Mouse (Mus musculus) midbrain, embryonic 15.5 days (tissue): ENCODE results near the gene Ptpn1. TPM values are rescaled to one million over a fixed set of nuclear protein-coding genes. Genes with fewer than 3 reads are reported as not detected.

Experiments used
- ATAC-seq: fragments of 200-750 bp; cut with Nextera tagmentation; replicated peaks from 2 replicates; pipeline ENCODE4 v1.8.0; 2017; ENCODE audit warnings: moderate TSS enrichment
- H3K27ac ChIP-seq: fragments of 300-500 bp; sonication (generic); 2 replicates; pipeline ENCODE4 v1.5.1; 2015; ENCODE audit warnings: mild to moderate bottlenecking, inconsistent platforms
- H3K27me3 ChIP-seq: fragments of 300-500 bp; sonication (generic); replicated peaks from 2 replicates; pipeline ENCODE4 v1.6.1; 2015; ENCODE audit warnings: inconsistent platforms
- H3K36me3 ChIP-seq: fragments of 300-500 bp; sonication (generic); replicated peaks from 2 replicates; pipeline ENCODE4 v1.6.1; 2015; ENCODE audit warnings: inconsistent platforms
- H3K4me1 ChIP-seq: fragments of 300-500 bp; sonication (generic); 2 replicates; pipeline ENCODE4 v1.6.1; 2015; ENCODE audit warnings: inconsistent platforms
- H3K4me2 ChIP-seq: fragments of 300-500 bp; sonication (generic); 2 replicates; pipeline ENCODE4 v1.6.1; 2015; ENCODE audit warnings: inconsistent platforms, mild to moderate bottlenecking, moderate library complexity
- H3K4me3 ChIP-seq: fragments of 300-500 bp; sonication (generic); 2 replicates; pipeline ENCODE4 v1.5.1; 2015; ENCODE audit warnings: mild to moderate bottlenecking, inconsistent platforms
- H3K9ac ChIP-seq: fragments of 300-500 bp; sonication (generic); 2 replicates; pipeline ENCODE4 v1.6.1; 2015; ENCODE audit warnings: mild to moderate bottlenecking, inconsistent platforms
- H3K9me3 ChIP-seq: fragments of 300-500 bp; sonication (generic); 2 replicates; pipeline ENCODE4 v1.6.1; 2016; ENCODE audit warnings: inconsistent platforms
- WGBS: fragments of 180-500 bp; shearing (Covaris S2); methylation state at CpG from one replicate; pipeline ENCODE4 v1.1.7; 2015; ENCODE audit warnings: mixed read lengths; 5-methylcytosine and 5-hydroxymethylcytosine counted together
- polyA plus RNA-seq: library from polyadenylated mRNA; unstranded; fragments of >200 nt; fragmentation: Nextera tagmentation; extraction: Ambion mirVana; gene quantifications from 2 replicates; pipeline ENCODE4 v1.2.1, GENCODE M21; 2015

Ptpn1 gene
- polyA plus RNA-seq, 1 experiment from 2014 or later: 74.5 TPM

DNA sequence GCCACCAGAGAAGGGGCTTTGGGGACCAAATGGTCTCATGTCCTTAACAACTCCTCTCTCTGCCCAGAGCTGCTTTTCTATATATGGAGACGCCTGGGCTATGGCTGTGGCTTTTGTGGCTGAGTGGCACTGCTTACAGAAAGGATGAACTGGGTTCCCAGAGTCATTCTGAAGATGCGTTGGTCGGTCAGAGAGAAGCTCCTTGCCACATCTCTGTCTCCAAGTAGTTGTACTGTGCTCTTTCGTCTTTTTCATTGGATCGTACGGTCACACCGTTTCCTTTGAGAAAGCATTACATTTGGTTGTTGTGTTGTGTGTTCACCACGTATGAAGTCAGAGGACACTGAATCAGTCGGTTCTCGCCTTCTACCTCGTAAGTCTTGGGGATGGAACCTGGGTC lies 8.8 kb downstream of the Ptpn1 start:
- H3K36me3 ChIP-seq: no peaks in the 10 kb centered on the region
- H3K27me3 ChIP-seq: no peaks in the 10 kb centered on the region
- no peak overlapping the region for H3K9ac ChIP-seq
- no peak for ATAC-seq
- WGBS: 92% methylated on average over 11 of the region's 11 CpGs
- H3K27ac ChIP-seq: no peak overlapping the region
- H3K4me3 ChIP-seq: no peak overlapping the region
- H3K4me1 ChIP-seq: peaks cover 74% of the 10 kb centered on the region
- no peak overlapping the region for H3K4me2 ChIP-seq
- H3K9me3 ChIP-seq: no peaks in the 10 kb centered on the region

DNA sequence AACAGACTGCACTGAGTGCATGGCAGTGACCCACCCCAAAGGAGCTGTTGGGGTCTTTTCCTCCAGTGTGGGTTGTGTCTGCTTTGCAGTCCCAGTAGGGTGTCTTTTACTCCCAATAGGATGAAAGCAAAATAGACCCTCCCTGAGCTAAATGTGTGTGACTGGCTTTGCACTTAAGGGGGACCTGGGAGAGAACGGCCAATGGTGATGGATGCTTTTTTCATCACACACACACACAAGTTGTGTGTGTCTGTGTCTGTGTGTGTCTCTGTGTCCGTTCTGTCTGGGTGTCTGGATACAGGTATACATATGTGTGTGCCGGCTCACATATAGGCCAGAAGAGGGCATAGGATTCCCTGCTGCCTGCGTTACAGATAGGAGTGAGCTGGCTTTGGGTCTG lies 9.5 kb downstream of the Ptpn1 start:
- Histone ChIP-seq H3K9ac (no peak overlapping the region), H3K27ac (peak overlapping the region; percentile 12; the same call in 1 of the 2 replicates), H3K4me3 (no peak overlapping the region), H3K4me2 (no peak overlapping the region), H3K9me3 (no peaks in the 10 kb centered on the region), H3K4me1 (peaks cover 71% of the 10 kb centered on the region), H3K36me3 (no peaks in the 10 kb centered on the region), H3K27me3 (no peaks in the 10 kb centered on the region)
- WGBS: 48% methylated on average over 4 of the region's 4 CpGs
- ATAC-seq: no peak

DNA sequence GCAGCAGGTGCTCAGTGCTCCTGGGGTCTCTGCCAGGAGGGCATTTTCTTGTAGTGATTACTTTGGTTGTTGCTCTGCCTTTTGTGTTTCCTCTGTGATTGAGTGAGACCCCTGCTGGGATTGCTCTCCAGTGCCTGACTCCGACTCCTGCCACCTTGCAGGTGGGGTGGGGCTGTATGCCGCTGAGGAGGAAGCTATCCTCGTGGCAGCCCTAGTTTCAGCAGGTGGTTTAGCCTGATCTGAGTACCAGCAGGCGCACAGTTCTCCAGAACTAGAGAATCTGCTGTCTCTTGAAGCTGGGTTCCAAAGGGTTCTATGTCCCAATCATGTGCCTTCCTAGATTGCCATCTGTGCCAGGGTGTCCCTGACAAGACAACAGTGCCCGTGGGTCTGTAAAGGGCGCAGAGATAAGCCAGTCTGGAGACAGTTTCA lies 9.9 kb downstream of the Ptpn1 start:
- no peaks in the 10 kb centered on the region for H3K36me3 ChIP-seq
- H3K9ac ChIP-seq: no peak overlapping the region
- H3K4me3 ChIP-seq: no peak overlapping the region
- WGBS: 39% methylated on average over 6 of the region's 6 CpGs
- peak overlapping the region; percentile 12 for H3K27ac ChIP-seq
- no peaks in the 10 kb centered on the region for H3K9me3 ChIP-seq
- no peak overlapping the region; the same call in 1 of the 2 replicates for H3K4me2 ChIP-seq
- 0 out of 2 replicates have a peak, but pooled peaks have one; percentile 4 for ATAC-seq
- no peaks in the 10 kb centered on the region for H3K27me3 ChIP-seq
- peaks cover 66% of the 10 kb centered on the region for H3K4me1 ChIP-seq

DNA sequence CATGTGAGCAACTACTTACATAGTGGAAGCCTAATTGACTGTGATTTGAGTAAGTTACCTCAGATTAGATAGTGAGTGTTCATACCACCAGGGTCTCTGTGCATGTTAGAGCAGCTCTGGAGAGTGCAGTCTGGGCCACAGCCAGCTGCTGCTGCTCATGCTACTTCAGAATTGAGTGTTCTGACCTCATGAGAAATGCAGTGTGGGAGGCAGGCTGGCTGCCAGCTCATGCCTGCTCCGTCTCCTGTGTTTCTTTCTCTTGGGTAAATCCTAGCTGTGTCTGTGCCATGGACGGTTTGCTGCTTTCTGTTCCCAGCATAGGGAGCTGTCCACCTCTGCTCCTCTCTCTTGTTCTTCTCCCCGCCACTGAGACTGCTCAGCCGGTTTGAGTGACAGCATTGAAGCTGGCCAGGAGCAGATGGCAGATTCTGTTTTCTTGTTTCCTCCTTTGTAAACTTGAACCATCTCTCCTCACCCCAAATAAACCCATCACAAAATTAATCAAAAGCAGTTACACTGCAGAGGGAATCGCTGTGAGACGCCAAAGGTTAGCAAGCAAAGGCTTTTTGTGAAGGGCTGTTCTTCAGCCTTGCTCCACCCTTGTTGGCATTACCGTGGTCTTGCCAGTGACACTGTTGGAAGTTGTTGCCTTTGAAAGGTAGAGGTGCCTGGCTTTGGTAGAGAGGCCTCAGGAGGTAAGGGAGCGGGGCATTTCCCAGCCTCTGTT lies 10.5 kb downstream of the Ptpn1 start:
- Histone ChIP-seq H3K9ac (no peak overlapping the region), H3K27me3 (no peaks in the 10 kb centered on the region), H3K36me3 (no peaks in the 10 kb centered on the region), H3K4me1 (peaks cover 62% of the 10 kb centered on the region), H3K4me2 (no peak overlapping the region; the same call in 1 of the 2 replicates), H3K27ac (peak overlapping the region; percentile 12), H3K4me3 (no peak overlapping the region), H3K9me3 (no peaks in the 10 kb centered on the region)
- ATAC-seq: peak; percentile 48
- WGBS: 21% methylated on average over 8 of the region's 8 CpGs

DNA sequence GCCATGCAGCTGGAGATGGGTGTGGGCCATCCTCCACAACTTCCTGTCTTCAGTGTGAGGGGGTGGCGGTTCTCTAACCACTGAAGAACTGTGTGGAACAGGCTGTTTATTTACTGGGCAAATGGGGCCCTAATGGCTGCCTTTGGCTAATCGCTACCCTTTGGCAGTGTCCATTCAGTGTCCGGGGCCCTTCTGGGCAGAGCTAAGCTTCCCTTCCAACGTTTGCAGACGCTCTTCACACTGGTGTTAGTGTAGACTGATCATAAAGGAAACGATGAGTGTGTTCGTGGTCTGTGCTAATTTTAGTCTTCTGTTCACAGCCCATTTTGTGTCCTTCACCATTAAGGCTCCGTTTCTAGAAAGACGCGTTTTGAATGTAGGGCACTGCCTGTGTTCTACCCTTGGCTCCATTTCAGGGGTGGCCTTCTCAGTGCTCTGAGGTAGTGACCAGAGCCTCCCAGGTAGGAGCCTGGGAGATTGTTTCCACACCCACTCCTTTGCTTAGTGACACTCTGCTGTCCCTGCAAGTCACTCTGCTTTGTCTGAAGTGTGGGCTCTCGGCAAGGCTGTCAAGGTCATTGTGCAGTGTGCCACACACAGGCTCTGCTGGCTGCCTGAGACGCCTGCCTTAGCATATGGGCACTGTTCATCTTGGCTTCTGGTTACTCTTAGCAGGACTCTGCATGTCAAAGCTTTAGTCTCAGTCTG lies 11.2 kb downstream of the Ptpn1 start:
- Histone ChIP-seq H3K27me3 (no peaks in the 10 kb centered on the region), H3K9me3 (no peaks in the 10 kb centered on the region), H3K27ac (peak overlapping the region; percentile 12), H3K4me1 (peaks cover 67% of the 10 kb centered on the region), H3K36me3 (no peaks in the 10 kb centered on the region), H3K9ac (no peak overlapping the region), H3K4me2 (no peak overlapping the region), H3K4me3 (no peak overlapping the region)
- WGBS: 73% methylated on average over 12 of the region's 12 CpGs
- no peak for ATAC-seq

DNA sequence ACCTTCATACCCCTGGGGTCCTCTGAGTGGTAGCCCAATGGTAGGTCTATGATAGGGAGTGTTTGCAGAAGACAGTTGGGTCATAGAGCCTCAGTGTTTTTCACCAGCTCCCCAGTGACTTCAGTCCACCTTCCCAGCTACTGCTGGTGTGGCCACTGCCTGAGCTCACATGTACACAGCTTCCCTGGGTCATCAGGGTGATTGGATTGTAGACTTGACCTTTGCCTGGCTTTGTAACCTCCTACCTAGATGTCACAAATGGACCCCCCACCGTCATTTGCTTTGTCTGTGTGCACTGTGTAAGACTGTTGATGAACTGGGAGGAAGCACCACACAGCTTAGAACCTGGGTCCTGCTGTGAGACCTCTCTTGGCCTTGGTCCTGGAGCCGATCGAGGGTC lies 12.3 kb downstream of the Ptpn1 start:
- no peaks in the 10 kb centered on the region for H3K27me3 ChIP-seq
- ATAC-seq: no peak
- H3K9me3 ChIP-seq: no peaks in the 10 kb centered on the region
- no peak overlapping the region for H3K27ac ChIP-seq
- WGBS: 78% methylated on average over 3 of the region's 3 CpGs
- H3K4me2 ChIP-seq: no peak overlapping the region
- peaks cover 74% of the 10 kb centered on the region for H3K4me1 ChIP-seq
- no peaks in the 10 kb centered on the region for H3K36me3 ChIP-seq
- H3K9ac ChIP-seq: no peak overlapping the region
- H3K4me3 ChIP-seq: no peak overlapping the region

DNA sequence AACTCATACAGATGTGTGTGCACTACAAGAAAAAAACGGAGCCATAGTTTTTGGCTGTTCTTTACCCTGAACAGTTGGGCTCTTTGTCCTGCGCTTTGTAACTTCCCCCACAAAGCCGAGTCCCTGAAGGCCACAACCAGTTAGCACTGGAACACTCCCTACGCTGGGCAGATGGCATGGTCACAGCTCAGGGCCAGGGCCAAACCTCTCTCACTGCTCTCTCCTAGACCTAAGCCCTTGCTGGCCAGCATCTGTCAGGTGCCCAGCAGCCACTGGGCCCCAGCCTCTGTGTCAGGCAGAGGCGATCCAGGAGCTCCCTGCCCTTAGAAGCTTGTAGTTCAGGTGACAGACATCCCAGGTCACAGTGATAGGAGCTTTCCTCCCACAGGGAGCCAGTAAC lies 13.6 kb downstream of the Ptpn1 start:
- no peak overlapping the region for H3K4me2 ChIP-seq
- 73% methylated on average over 5 of the region's 5 CpGs for WGBS
- no peaks in the 10 kb centered on the region for H3K27me3 ChIP-seq
- ATAC-seq: no peak
- no peaks in the 10 kb centered on the region for H3K9me3 ChIP-seq
- H3K4me3 ChIP-seq: no peak overlapping the region
- peaks cover 69% of the 10 kb centered on the region for H3K4me1 ChIP-seq
- H3K36me3 ChIP-seq: no peaks in the 10 kb centered on the region
- no peak overlapping the region for H3K27ac ChIP-seq
- H3K9ac ChIP-seq: no peak overlapping the region

DNA sequence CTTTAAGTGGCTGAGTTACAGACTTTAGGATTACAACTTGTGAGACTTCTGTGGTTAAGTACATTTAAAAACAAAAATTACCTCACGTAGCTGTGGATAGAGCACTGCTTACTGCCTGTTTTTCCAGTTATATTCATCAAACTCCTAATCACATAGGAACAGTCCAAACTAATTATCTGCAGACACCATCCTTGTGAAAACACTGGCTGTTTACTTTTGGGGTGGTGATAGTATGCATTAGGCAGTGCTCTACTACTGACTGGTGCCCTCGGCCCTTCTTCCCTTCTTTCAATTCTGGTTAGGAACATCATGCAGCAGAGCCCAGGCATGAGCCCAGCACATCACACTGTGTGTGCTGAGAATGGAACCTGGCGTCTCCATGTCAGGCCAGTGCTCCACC lies 15.4 kb downstream of the Ptpn1 start:
- Histone ChIP-seq H3K9ac (no peak overlapping the region), H3K36me3 (no peaks in the 10 kb centered on the region), H3K4me1 (peaks cover 54% of the 10 kb centered on the region), H3K9me3 (no peaks in the 10 kb centered on the region), H3K4me3 (no peak overlapping the region), H3K27ac (no peak overlapping the region), H3K4me2 (no peak overlapping the region), H3K27me3 (no peaks in the 10 kb centered on the region)
- ATAC-seq: no peak
- WGBS: 86% methylated on average over 3 of the region's 3 CpGs

DNA sequence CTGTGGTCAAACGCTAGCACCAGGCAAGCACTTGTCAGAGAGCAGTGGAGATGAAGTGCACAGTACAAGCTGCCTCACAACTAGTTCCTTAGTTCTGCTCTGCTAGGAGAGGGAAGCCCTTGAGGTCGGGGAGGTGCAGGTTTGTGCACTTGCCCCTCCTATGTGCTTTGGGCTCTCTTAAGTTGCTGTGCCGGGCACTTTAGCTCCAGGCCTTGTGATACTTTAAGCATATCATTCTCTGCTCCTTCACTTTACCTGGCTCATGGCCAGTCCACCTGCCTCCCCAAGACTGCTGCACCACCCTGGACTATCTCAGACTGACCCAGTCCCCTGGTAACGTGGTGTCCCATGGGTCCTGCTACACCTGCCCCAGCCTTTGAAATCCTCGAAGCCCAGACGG lies 16.2 kb downstream of the Ptpn1 start:
- H3K4me2 ChIP-seq: no peak overlapping the region
- no peaks in the 10 kb centered on the region for H3K9me3 ChIP-seq
- H3K36me3 ChIP-seq: no peaks in the 10 kb centered on the region
- ATAC-seq: no peak
- WGBS: 77% methylated on average over 6 of the region's 6 CpGs
- H3K27ac ChIP-seq: no peak overlapping the region
- peaks cover 46% of the 10 kb centered on the region for H3K4me1 ChIP-seq
- no peaks in the 10 kb centered on the region for H3K27me3 ChIP-seq
- H3K9ac ChIP-seq: no peak overlapping the region
- H3K4me3 ChIP-seq: no peak overlapping the region

DNA sequence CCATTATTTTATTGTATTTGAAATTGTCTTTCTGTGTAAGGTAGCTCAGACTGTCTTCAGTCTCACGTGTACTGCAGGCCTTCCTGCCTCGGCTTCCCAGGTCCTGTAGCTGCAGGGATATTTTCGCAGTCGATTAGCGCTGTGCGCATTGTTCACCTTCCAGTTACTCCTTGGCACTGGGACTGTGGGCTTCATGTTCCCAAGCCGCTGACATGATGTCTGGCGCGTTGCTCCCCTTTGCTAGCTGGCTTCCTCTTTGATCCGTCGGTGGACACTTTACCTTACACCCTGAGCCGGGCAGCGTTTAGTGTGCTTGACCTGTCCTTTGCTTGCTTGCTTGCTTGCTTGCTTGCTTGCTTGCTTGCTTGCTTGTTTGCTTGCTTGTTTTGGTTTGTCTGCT lies 16.7 kb downstream of the Ptpn1 start:
- peaks cover 41% of the 10 kb centered on the region for H3K4me1 ChIP-seq
- no peak for ATAC-seq
- H3K4me2 ChIP-seq: no peak overlapping the region
- 79% methylated on average over 13 of the region's 13 CpGs for WGBS
- no peaks in the 10 kb centered on the region for H3K27me3 ChIP-seq
- no peaks in the 10 kb centered on the region for H3K9me3 ChIP-seq
- H3K9ac ChIP-seq: no peak overlapping the region
- H3K36me3 ChIP-seq: no peaks in the 10 kb centered on the region
- H3K4me3 ChIP-seq: no peak overlapping the region
- no peak overlapping the region for H3K27ac ChIP-seq

DNA sequence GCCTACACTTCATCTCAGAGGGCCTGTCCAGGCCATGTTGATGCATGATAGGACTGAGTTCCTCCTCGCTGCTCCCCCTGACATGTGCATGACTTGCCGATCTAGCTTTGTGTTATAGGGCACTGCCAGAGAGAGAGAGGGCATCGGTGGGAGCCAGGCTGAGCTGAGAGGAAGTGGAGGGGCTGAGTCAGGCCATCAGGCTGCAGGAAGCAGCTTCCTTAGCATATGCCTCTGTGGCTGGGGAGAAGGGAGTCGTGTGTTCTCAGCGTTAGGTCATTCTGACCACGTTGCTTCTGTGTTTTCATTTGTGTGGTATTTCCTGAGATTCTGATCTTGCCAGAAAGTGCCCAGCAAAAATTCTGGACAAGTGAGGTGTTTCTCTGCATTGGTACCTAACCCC lies 17.4 kb downstream of the Ptpn1 start:
- 77% methylated on average over 6 of the region's 6 CpGs for WGBS
- no peak overlapping the region for H3K27ac ChIP-seq
- ATAC-seq: no peak

DNA sequence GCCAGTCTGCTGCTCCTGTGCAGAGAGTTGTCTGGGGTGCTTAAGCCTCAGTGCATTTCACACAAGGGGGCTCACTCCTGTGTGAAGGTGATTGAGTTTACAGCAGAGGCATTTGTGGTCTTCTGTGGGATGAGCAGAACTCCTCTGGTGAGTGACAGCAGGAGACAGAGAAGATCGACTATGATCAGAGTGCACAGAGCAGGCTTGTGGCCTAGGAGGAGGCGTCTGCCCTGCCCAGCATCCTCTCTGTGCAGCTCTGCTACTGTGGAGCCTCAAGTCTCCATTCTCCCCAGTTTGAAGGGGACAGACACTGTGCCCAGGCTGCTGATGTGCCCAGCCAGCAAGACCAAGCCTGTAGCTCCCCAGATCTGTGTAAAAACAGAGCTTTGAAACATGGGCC lies 18.0 kb downstream of the Ptpn1 start:
- 65% methylated on average over 2 of the region's 2 CpGs for WGBS
- no peak overlapping the region for H3K9ac ChIP-seq

More for the DNA sequence above, 17.4 kb downstream of the Ptpn1 start:
- Histone ChIP-seq H3K9ac (no peak overlapping the region), H3K36me3 (no peaks in the 10 kb centered on the region), H3K4me3 (no peak overlapping the region), H3K27me3 (no peaks in the 10 kb centered on the region), H3K9me3 (no peaks in the 10 kb centered on the region), H3K4me1 (peaks cover 34% of the 10 kb centered on the region), H3K4me2 (no peak overlapping the region)

DNA sequence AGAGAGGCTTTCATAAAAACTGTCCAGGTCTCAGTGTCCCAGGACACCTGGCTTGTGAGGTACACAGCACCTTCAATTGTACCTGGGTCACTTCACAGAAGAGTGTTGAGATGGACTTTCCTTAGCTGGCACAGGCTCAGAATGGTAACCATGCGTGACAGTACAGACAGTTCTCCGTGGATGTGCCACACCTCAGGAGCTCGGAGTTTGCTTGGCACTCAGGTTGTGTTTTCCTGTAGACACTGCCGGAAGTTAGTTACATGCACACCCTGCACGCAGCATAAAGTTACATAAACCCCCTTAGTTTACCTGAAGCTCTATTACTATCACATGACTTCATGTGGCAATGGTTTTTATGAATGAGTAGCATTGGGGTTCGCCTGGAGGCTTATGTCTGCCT lies 18.8 kb downstream of the Ptpn1 start:
- no peak overlapping the region for H3K9ac ChIP-seq
- no peak overlapping the region for H3K4me3 ChIP-seq
- 83% methylated on average over 6 of the region's 6 CpGs for WGBS
- peaks cover 25% of the 10 kb centered on the region for H3K4me1 ChIP-seq
- ATAC-seq: no peak
- H3K27me3 ChIP-seq: no peaks in the 10 kb centered on the region
- no peaks in the 10 kb centered on the region for H3K9me3 ChIP-seq
- H3K36me3 ChIP-seq: no peaks in the 10 kb centered on the region
- no peak overlapping the region for H3K4me2 ChIP-seq
- no peak overlapping the region for H3K27ac ChIP-seq

More for the DNA sequence above, 18.0 kb downstream of the Ptpn1 start:
- H3K4me2 ChIP-seq: no peak overlapping the region
- H3K27ac ChIP-seq: no peak overlapping the region
- H3K4me1 ChIP-seq: peaks cover 29% of the 10 kb centered on the region
- no peak for ATAC-seq
- H3K27me3 ChIP-seq: no peaks in the 10 kb centered on the region
- H3K4me3 ChIP-seq: no peak overlapping the region
- H3K9me3 ChIP-seq: no peaks in the 10 kb centered on the region
- H3K36me3 ChIP-seq: no peaks in the 10 kb centered on the region
